Mouse (Mus musculus) MEL (cell line): ENCODE measurements around the gene Gm49322. TPM values are rescaled to one million over a fixed set of nuclear protein-coding genes. Genes with fewer than 3 reads are reported as not detected.
A peak's percentile ranks its signal among the peaks of the same experiment; 100 is the strongest.
"Not testable (repeated sequence)": the region's sequence is repeated elsewhere in the genome, so short reads cannot be mapped to it uniquely, and the experiment has no call there.

Experiments
- DNase-seq: peaks from one replicate; pipeline ENCODE4 v3.0.0; 2011; ENCODE audit warnings: low read depth, low spot score
- H3K27ac ChIP-seq: 2 replicates; pipeline ENCODE4 v1.5.1; 2012; ENCODE audit warnings: low read depth, mild to moderate bottlenecking, control low read depth, low read length, moderate library complexity; ENCODE audit not compliant: control insufficient read depth
- H3K27me3 ChIP-seq, 2 experiments: fragments of 150-350 bp in 1 of 2; sonication (generic) in 1 of 2; 2 replicates each; pipeline ENCODE4 v1.6.1; 2012; ENCODE audit warnings: low read length in 2 of 2, mild to moderate bottlenecking in 2 of 2, improper control_type of control experiment in 1 of 2, moderate library complexity in 1 of 2; ENCODE audit not compliant: insufficient read depth in 2 of 2, control insufficient read depth in 1 of 2
- H3K36me3 ChIP-seq, 2 experiments: 2 replicates each; pipeline ENCODE4 v1.6.1; 2012 to 2014; ENCODE audit warnings: low read length in 2 of 2, improper control_type of control experiment in 1 of 2, inconsistent platforms in 1 of 2, mild to moderate bottlenecking in 1 of 2; ENCODE audit not compliant: insufficient read depth in 2 of 2, control insufficient read depth in 1 of 2
- H3K4me1 ChIP-seq, 2 experiments: fragments of 150-350 bp in 1 of 2; sonication (generic) in 1 of 2; 2 replicates each; pipeline ENCODE4 v1.6.1; 2012; ENCODE audit warnings: low read length in 2 of 2, improper control_type of control experiment in 1 of 2, mild to moderate bottlenecking in 1 of 2; ENCODE audit not compliant: insufficient read depth in 2 of 2, control insufficient read depth in 1 of 2
- H3K4me3 ChIP-seq, 2 experiments: fragments of 150-350 bp in 1 of 2; sonication (generic) in 1 of 2; 2 replicates each; pipeline ENCODE4 v1.5.1; 2012; ENCODE audit warnings: low read depth in 2 of 2, low read length in 2 of 2, mild to moderate bottlenecking in 2 of 2, moderate library complexity in 2 of 2, control low read depth in 1 of 2, improper control_type of control experiment in 1 of 2; ENCODE audit not compliant: control insufficient read depth in 1 of 2, insufficient read depth in 1 of 2
- H3K79me2 ChIP-seq: 2 replicates; pipeline ENCODE4 v1.6.1; 2012; ENCODE audit warnings: mild to moderate bottlenecking, low read length, moderate library complexity; ENCODE audit not compliant: control insufficient read depth, poor library complexity, insufficient read depth
- H3K9ac ChIP-seq: 2 replicates; pipeline ENCODE4 v1.6.1; 2012; ENCODE audit warnings: low read depth, mild to moderate bottlenecking, control low read depth, low read length, moderate library complexity; ENCODE audit not compliant: control insufficient read depth, poor library complexity, severe bottlenecking
- H3K9me3 ChIP-seq: fragments of 150-350 bp; sonication (generic); replicated peaks from 2 replicates; pipeline ENCODE4 v1.6.1; 2012; ENCODE audit warnings: mild to moderate bottlenecking, low read length, improper control_type of control experiment, moderate library complexity; ENCODE audit not compliant: insufficient read depth
- BHLHE40 ChIP-seq: IDR thresholded peaks from 2 replicates; pipeline ENCODE4 v1.6.1; 2012; ENCODE audit warnings: low read depth, mild to moderate bottlenecking, inconsistent platforms, low read length, improper control_type of control experiment, borderline replicate concordance
- CTCF ChIP-seq, 3 experiments: IDR thresholded peaks in 2 of 3; conservative IDR thresholded peaks in 1 of 3; 2 replicates each; pipeline ENCODE4 v1.5.1; 2011 to 2012; ENCODE audit warnings: low read length in 3 of 3, low read depth in 2 of 3, mild to moderate bottlenecking in 2 of 3, improper control_type of control experiment in 1 of 3, inconsistent platforms in 1 of 3, mixed read lengths in 1 of 3, moderate library complexity in 1 of 3; ENCODE audit not compliant: control insufficient read depth in 1 of 3, insufficient read depth in 1 of 3, poor library complexity in 1 of 3, severe bottlenecking in 1 of 3
- E2F4 ChIP-seq: IDR thresholded peaks from 2 replicates; pipeline ENCODE4 v1.6.1; 2011; ENCODE audit warnings: low read depth, low read length, improper control_type of control experiment, borderline replicate concordance
- ELF1 ChIP-seq: IDR thresholded peaks from 2 replicates; pipeline ENCODE4 v1.6.1; 2014; ENCODE audit warnings: low read depth, mild to moderate bottlenecking, inconsistent platforms, low read length, improper control_type of control experiment, moderate library complexity
- JUND ChIP-seq: IDR thresholded peaks from 2 replicates; pipeline ENCODE4 v1.6.1; 2011; ENCODE audit warnings: low read depth, mild to moderate bottlenecking, improper control_type of control experiment, low read length
- MAZ ChIP-seq: IDR thresholded peaks from 2 replicates; pipeline ENCODE4 v1.6.1; 2012; ENCODE audit warnings: low read depth, mild to moderate bottlenecking, inconsistent platforms, low read length, improper control_type of control experiment
- NELFE ChIP-seq: IDR thresholded peaks from 2 replicates; pipeline ENCODE4 v1.6.1; 2011; ENCODE audit warnings: low read depth, low read length, improper control_type of control experiment
- POLR2AphosphoS2 ChIP-seq: IDR thresholded peaks from 2 replicates; pipeline ENCODE4 v1.6.1; 2011; ENCODE audit warnings: low read length, improper control_type of control experiment
- SIN3A ChIP-seq: IDR thresholded peaks from 2 replicates; pipeline ENCODE4 v1.6.1; 2012; ENCODE audit warnings: low read length, improper control_type of control experiment, inconsistent platforms
- TAL1 ChIP-seq: IDR thresholded peaks from 2 replicates; pipeline ENCODE4 v1.6.1; 2012; ENCODE audit warnings: mild to moderate bottlenecking, inconsistent platforms, low read length, moderate library complexity, mixed read lengths
- USF1 ChIP-seq: IDR thresholded peaks from 2 replicates; pipeline ENCODE4 v1.6.1; 2014; ENCODE audit warnings: low read depth, mild to moderate bottlenecking, inconsistent platforms, low read length, improper control_type of control experiment, moderate library complexity
- ZC3H11A ChIP-seq: IDR thresholded peaks from 2 replicates; pipeline ENCODE4 v1.6.1; 2012; ENCODE audit warnings: low read depth, mild to moderate bottlenecking, inconsistent platforms, low read length, improper control_type of control experiment
- ZNF384 ChIP-seq: IDR thresholded peaks from 2 replicates; pipeline ENCODE4 v1.6.1; 2012; ENCODE audit warnings: low read depth, mild to moderate bottlenecking, inconsistent platforms, low read length, improper control_type of control experiment
- polyA plus RNA-seq, 2 experiments: library from polyadenylated mRNA; stranded (reverse) in 1 of 2; unstranded in 1 of 2; fragments of >175 nt in 1 of 2; fragments of >200 nt in 1 of 2; gene quantifications; 2 replicates each; pipeline versions ENCODE4 v1.2.1 to v1.2.4; 2012; ENCODE audit warnings: low replicate concordance in 2 of 2, low read depth in 1 of 2; ENCODE audit not compliant: insufficient read length in 2 of 2, insufficient read depth in 1 of 2, missing spikeins in 1 of 2
- total RNA-seq: library from RNA; depleted of rRNA; stranded (reverse); fragments of 300-350 nt; gene quantifications from 2 replicates; pipeline ENCODE4 v1.2.3, GENCODE M21; 2012

The Gm49322 gene
- total and polyA plus RNA-seq, 3 experiments: 1.8 to 2.1 TPM; not detected in 1

DNA sequence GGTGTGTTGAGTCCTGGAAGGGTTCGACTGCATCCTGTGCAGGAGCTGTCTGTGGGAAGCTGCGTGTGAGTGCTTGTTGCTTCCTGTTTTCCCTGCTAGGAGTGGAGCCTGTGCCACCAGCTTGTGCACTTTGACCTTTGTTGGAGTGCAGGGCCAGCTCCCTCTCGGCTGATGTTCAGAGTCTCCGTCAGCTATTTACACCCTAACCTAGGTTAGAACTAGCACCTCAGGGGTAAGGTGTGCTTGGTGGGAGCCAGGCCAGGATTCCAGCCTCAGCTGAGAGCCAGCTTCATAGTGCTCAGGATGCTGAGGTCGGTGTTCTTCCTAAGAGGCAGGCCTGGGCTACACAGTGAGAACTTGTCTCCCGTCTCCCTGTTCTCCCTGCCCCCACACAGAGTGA lies 29.5 kb downstream of the Gm49322 start:
- H3K4me3 ChIP-seq: no peak overlapping the region
- H3K4me1 ChIP-seq: no peaks in the 10 kb centered on the region
- no peak overlapping the region for H3K9ac ChIP-seq
- H3K27ac ChIP-seq: no peak overlapping the region
- no peaks in the 10 kb centered on the region for H3K9me3 ChIP-seq
- H3K36me3 ChIP-seq: peaks cover 0 to 5% of the 10 kb centered on the region in 2 experiments; a peak in 1 of 4 replicates
- no peaks in the 10 kb centered on the region; the same call in none of the 2 replicates for H3K79me2 ChIP-seq
- H3K27me3 ChIP-seq: no peaks in the 10 kb centered on the region
- TF ChIP-seq E2F4 (no peak), USF1 (no peak)
- TF ChIP-seq, all 39 proteins: peak for 0
- DNase-seq: no peak

DNA sequence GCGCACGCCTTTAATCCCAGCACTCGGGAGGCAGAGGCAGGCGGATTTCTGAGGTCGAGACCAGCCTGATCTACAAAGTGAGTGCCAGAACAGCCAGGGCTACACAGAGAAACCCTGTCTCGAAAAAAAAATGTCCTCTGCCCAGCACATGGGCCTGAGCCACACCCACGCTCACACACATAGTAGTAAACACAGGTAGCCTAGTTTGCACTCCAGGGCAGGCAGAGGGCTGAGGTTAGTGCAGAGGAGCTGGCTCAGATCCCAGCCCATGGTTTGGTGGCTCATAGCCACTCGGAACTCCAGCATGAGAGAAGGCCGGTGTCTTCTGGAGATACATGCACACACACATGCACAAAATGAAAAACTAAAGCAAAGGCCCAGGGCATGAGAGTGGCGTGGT lies 41.1 kb downstream of the Gm49322 start:
- Histone ChIP-seq H3K27me3 (no peaks in the 10 kb centered on the region), H3K9me3 (no peaks in the 10 kb centered on the region), H3K36me3 (no peaks in the 10 kb centered on the region), H3K4me3 (no peak overlapping the region), H3K79me2 (no peaks in the 10 kb centered on the region), H3K9ac (no peak overlapping the region), H3K4me1 (no peaks in the 10 kb centered on the region), H3K27ac (no peak overlapping the region)
- DNase-seq: no peak
- TF ChIP-seq POLR2AphosphoS2: no peak
- TF ChIP-seq BHLHE40: no peak
- no peak for TF ChIP-seq ELF1
- no peak for TF ChIP-seq SIN3A
- no peak for TF ChIP-seq TAL1
- no peak for TF ChIP-seq MAZ
- no peak for TF ChIP-seq USF1
- TF ChIP-seq JUND: no peak
- TF ChIP-seq CTCF (IDR thresholded peaks at IDR 0.05 in 2 of 3, conservative IDR thresholded peaks at IDR 0.05 in 1 of 3; ENCODE audit: control insufficient read depth in 1 of 3, insufficient read depth in 1 of 3, low read depth in 2 of 3, low read length in 3 of 3, poor library complexity in 1 of 3, severe bottlenecking in 1 of 3): no peak
- no peak for TF ChIP-seq ZC3H11A
- no peak for TF ChIP-seq NELFE

DNA sequence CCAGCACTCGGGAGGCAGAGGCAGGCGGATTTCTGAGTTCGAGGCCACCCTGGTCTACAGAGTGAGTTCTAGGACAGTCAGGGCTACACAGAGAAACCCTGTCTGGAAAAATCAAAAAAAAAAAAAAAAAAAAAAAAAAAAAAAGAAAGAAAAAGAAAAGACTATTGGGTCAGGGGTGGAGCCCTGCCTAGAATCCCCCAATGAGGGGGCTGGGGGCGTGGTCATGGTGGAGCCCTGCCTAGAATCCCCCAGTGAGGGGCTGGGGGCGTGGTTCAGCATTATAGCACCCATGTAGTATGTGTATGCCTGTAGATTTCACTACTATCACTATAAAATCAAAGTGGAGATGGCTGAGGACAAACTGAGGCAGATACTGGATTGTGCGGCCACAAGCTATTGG lies 44.1 kb downstream of the Gm49322 start:
- H3K27me3 ChIP-seq, H3K9me3 ChIP-seq, H3K36me3 ChIP-seq, H3K9ac ChIP-seq, H3K27ac ChIP-seq, H3K79me2 ChIP-seq, H3K4me1 ChIP-seq, H3K4me3 ChIP-seq: not testable (repeated sequence)
- peak; percentile 68 for TF ChIP-seq ZNF384
- DNase-seq: peak; percentile 43
